ENCODE assay signal across 18 mouse cellular contexts in the genomic region with DNA sequence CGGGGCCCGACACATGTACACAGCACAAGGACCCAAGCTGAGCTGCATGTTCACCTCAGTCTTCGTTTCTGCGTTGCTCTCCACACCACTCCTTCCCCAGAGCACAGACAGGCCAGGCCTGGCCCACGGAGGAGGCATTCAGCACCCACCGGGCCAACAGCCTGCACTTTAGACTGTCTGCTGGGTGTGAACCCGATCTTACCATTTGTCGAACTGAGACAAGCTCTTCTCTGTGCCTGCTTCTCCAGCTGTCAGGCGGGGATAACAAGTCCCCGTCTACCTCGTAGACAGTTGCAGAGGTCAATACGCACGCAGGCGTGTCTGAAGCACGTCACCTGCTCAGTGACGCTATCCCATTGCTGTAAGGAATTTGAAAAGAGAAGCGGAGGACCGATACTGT.
"Had no signal": no experiment of that assay in that cellular context is flagged by ENCODE, and none has a peak within 500 bp of the region (broad histone marks: within the 10 kb centered on the region; RNA-seq: fewer than 3 reads in every experiment).

No protein-coding gene starts in this region.

- H3K27me3 ChIP-seq: kidney, embryonic 15.5 days; limb, embryonic 15.5 days had no signal

- H3K4me3 ChIP-seq: kidney, embryonic 15.5 days; limb, embryonic 15.5 days had no signal

- H3K9ac ChIP-seq: kidney, embryonic 15.5 days; limb, embryonic 15.5 days; liver, embryonic 14.5 days; liver, postnatal 0 days; lung, embryonic 14.5 days had no signal

- H3K4me1 ChIP-seq: limb, embryonic 15.5 days had no signal

- DNase-seq: kidney, adult 8-10 months; kidney, postnatal 14 days; kidney, postnatal 4 days; liver, postnatal 0 days; lung, embryonic 14.5 days; lung, postnatal 10 days; lung, postnatal 4 days; midbrain, embryonic 14.5 days; right cerebral cortex, postnatal 14 days; right cerebral cortex, postnatal 4 days; thymus, adult 2 months; thymus, postnatal 25 days had no signal

- H3K36me3 ChIP-seq: kidney, embryonic 15.5 days; limb, embryonic 15.5 days had no signal

- ATAC-seq: liver, postnatal 0 days had no signal

- H3K9me3 ChIP-seq: kidney, embryonic 15.5 days; limb, embryonic 15.5 days had no signal

- H3K4me2 ChIP-seq: kidney, embryonic 15.5 days; limb, embryonic 15.5 days; liver, embryonic 11.5 days; lung, embryonic 14.5 days; midbrain, embryonic 11.5 days had no signal

- H3K27ac ChIP-seq: kidney, embryonic 15.5 days; limb, embryonic 15.5 days; liver, embryonic 14.5 days; stomach, postnatal 0 days had no signal
